Mouse (Mus musculus) olfactory bulb, adult 2 months (tissue): ENCODE results near the gene Nebl.

Experiments used
- CTCF ChIP-seq: fragments of 200-500 bp; IDR thresholded peaks from 2 replicates; pipeline ENCODE4 v1.5.1; 2012; ENCODE audit warnings: low read depth, mild to moderate bottlenecking, low read length, moderate library complexity; ENCODE audit not compliant: insufficient read depth
- POLR2A ChIP-seq: fragments of 200-500 bp; IDR thresholded peaks from 2 replicates; pipeline ENCODE4 v1.6.1; 2012; ENCODE audit warnings: mild to moderate bottlenecking, low read depth, low read length, moderate library complexity; ENCODE audit not compliant: insufficient read depth

- TF ChIP-seq CTCF = no peak
- no peak for TF ChIP-seq POLR2A
Measured at GRCm38 (mm10) chr2:17465517-17466174, 265.6 kb downstream of the Nebl start.
